Comparison of ENCODE assay signal across 8 mouse cellular contexts in the genomic region with DNA sequence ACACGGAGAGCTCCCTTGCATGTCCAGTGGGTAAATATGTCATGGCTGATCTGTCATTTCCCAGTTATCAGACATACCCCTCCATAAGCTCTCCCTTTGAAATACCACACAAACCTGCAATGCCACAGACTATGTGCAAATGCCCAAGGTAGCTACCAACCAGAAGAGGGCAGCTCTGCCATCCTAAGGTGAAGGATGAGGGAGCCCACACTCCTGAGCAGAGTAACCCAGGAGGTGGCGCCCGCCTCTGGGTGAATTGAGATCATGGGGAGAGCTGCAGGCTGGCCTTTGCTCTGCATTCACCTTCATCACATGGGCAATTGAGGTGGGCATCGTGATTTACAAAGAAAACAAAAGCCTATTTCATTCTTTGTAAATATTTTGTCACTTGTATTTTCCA. TPM values are rescaled to one million over a fixed set of nuclear protein-coding genes. Genes with fewer than 3 reads are reported as not detected.
DNase-seq lines count a peak whose midpoint lies in the region; ATAC-seq lines count a peak whose summit lies in the region.

No protein-coding gene starts in this region.

- intact Hi-C loops in heart, postnatal 10 days (cut with DNase I), result loop anchor here (2.0 kb wide), 4 partner anchors 42 to 150 kb away; a partner anchor contains a TSS
- intact Hi-C loops in left cerebral cortex, postnatal 25 days (cut with DNase I), result loop anchor here (2.0 to 5.0 kb wide), 4 partner anchors 42 to 152 kb away; a partner anchor contains a TSS

- peak; percentile 35 for ATAC-seq in CD4-positive, CD25-positive, alpha-beta regulatory T cell, adult 4 months

- peak; percentile 52 for DNase-seq in embryo, embryonic 11 days
- no peak for DNase-seq in embryo, embryonic 10 days (ENCODE audit: low spot score)
- DNase-seq in c-Kit-positive CD71-positive TER-119-positive erythroid progenitor cells, embryonic 14.5 days (ENCODE audit: low spot score), result peak; percentile 43
- peak; percentile 77 to 80 for DNase-seq in heart, postnatal 10 days
- peak; percentile 61 to 76 for DNase-seq in left cerebral cortex, postnatal 25 days (ENCODE audit: low spot score in 2 of 2)
- peak; percentile 73 for DNase-seq in right cerebral cortex, adult 18-20 months
- peak; percentile 82 to 85 for DNase-seq in thymus, postnatal 36 days

RNA-seq across cellular contexts. Expression of a gene that starts 4.5 kb away (rescaled TPM):
- 10 to 100 TPM; 26.9 to 32.7 TPM for polyA plus RNA-seq in CD4-positive, CD25-positive, alpha-beta regulatory T cell, adult 4 months (2017; shearing (Covaris generic))
- 10 to 100 TPM; 29.3 to 35.8 TPM for total RNA-seq in heart, postnatal 10 days (2021)
- total RNA-seq in left cerebral cortex, postnatal 25 days (2021), result 10 to 100 TPM; 45.0 to 50.4 TPM

RNA-seq across cellular contexts. Expression of a gene that starts 9.3 kb away (rescaled TPM):
- polyA plus RNA-seq in CD4-positive, CD25-positive, alpha-beta regulatory T cell, adult 4 months (2017; shearing (Covaris generic)), result 1 to 10 TPM; 5.8 to 7.3 TPM
- total RNA-seq in heart, postnatal 10 days (2021), result 10 to 100 TPM; 29.3 to 30.4 TPM
- total RNA-seq in left cerebral cortex, postnatal 25 days (2021), result 10 to 100 TPM; 63.3 to 79.9 TPM

RNA-seq across cellular contexts. Expression of a gene that starts 28.7 kb away (rescaled TPM):
- 1 to 10 TPM; 7.8 to 8.7 TPM for polyA plus RNA-seq in CD4-positive, CD25-positive, alpha-beta regulatory T cell, adult 4 months (2017; shearing (Covaris generic))
- total RNA-seq in heart, postnatal 10 days (2021), result 10 to 100 TPM; 22.9 to 24.5 TPM
- 10 to 100 TPM; 55.9 to 60.9 TPM for total RNA-seq in left cerebral cortex, postnatal 25 days (2021)
